Mouse (Mus musculus): ENCODE measurements around the gene Elf2. TPM values are rescaled to one million over a fixed set of nuclear protein-coding genes. Genes with fewer than 3 reads are reported as not detected.

The Elf2 gene
- total and polyA plus RNA-seq, 3 experiments = 38.0 to 53.3 (median 46.5) TPM

GRCm38 (mm10) chr3:51239541-51239940 lies 100.9 kb downstream of the Elf2 start:
- Histone ChIP-seq H3K27me3 (ENCODE audit: control insufficient read depth in 1 of 2, insufficient read depth in 2 of 2, low read length in 2 of 2) (no peaks in the 10 kb centered on the region), H3K9ac (ENCODE audit: control insufficient read depth, low read depth, low read length, poor library complexity, severe bottlenecking) (no peak overlapping the region), H3K79me2 (ENCODE audit: control insufficient read depth, insufficient read depth, low read length, poor library complexity) (peaks cover 35% of the 10 kb centered on the region), H3K36me3 (ENCODE audit: control insufficient read depth in 1 of 2, insufficient read depth in 2 of 2, low read length in 2 of 2) (peaks cover 3 to 5% of the 10 kb centered on the region in 2 experiments; a peak in 3 of 4 replicates), H3K9me3 (replicated peaks; ENCODE audit: insufficient read depth, low read length) (no peaks in the 10 kb centered on the region), H3K27ac (ENCODE audit: control insufficient read depth, low read depth, low read length) (no peak overlapping the region), H3K4me1 (ENCODE audit: control insufficient read depth in 1 of 2, insufficient read depth in 2 of 2, low read length in 2 of 2) (peaks cover 0 to 3% of the 10 kb centered on the region in 2 experiments; a peak in 3 of 4 replicates), H3K4me3 (ENCODE audit: control insufficient read depth in 1 of 2, insufficient read depth in 1 of 2, low read depth in 2 of 2, low read length in 2 of 2) (no peak overlapping the region)
- no peak for DNase-seq (ENCODE audit: low read depth, low spot score)
- TF ChIP-seq ZKSCAN1 (IDR thresholded peaks at IDR 0.05; ENCODE audit: low read depth, low read length) = no peak

GRCm38 (mm10) chr3:51238515-51238914 lies 101.9 kb downstream of the Elf2 start:
- H3K27ac ChIP-seq (ENCODE audit: control insufficient read depth, low read depth, low read length) = no peak overlapping the region

DNA sequence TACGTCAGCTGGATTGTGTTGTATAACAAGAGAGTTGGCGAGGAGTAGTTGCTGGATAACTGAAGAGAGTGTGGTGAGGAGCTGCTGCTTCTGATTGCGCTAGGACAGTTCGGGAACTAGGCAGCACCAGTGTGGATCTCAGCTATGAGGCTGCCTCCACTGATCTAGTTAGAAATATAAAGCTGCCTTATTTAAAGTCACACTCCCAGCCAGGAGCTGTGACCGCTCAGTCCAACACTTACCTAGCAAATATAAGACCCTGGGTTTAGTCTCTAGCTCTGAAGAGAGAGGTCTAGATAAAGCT lies 105.8 kb downstream of the Elf2 start:
- no peak for DNase-seq (ENCODE audit: low read depth, low spot score)
- Histone ChIP-seq H3K9ac (ENCODE audit: control insufficient read depth, low read depth, low read length, poor library complexity, severe bottlenecking) (no peak overlapping the region), H3K4me1 (ENCODE audit: control insufficient read depth in 1 of 2, insufficient read depth in 2 of 2, low read length in 2 of 2) (peaks cover 28 to 45% of the 10 kb centered on the region in 2 experiments), H3K79me2 (ENCODE audit: control insufficient read depth, insufficient read depth, low read length, poor library complexity) (peaks cover 56% of the 10 kb centered on the region), H3K27me3 (ENCODE audit: control insufficient read depth in 1 of 2, insufficient read depth in 2 of 2, low read length in 2 of 2) (no peaks in the 10 kb centered on the region), H3K9me3 (replicated peaks; ENCODE audit: insufficient read depth, low read length) (no peaks in the 10 kb centered on the region), H3K4me3 (ENCODE audit: control insufficient read depth in 1 of 2, insufficient read depth in 1 of 2, low read depth in 2 of 2, low read length in 2 of 2) (no peak overlapping the region), H3K36me3 (ENCODE audit: control insufficient read depth in 1 of 2, insufficient read depth in 2 of 2, low read length in 2 of 2) (peaks cover 5 to 47% of the 10 kb centered on the region in 2 experiments), H3K27ac (ENCODE audit: control insufficient read depth, low read depth, low read length) (no peak overlapping the region)
- TF ChIP-seq MYC (IDR thresholded peaks at IDR 0.05; ENCODE audit: low read depth, low read length) (no peak), RCOR1 (IDR thresholded peaks at IDR 0.05; ENCODE audit: low read depth, low read length) (no peak), MYB (IDR thresholded peaks at IDR 0.05; ENCODE audit: low read depth, low read length) (no peak), TCF12 (IDR thresholded peaks at IDR 0.05; ENCODE audit: low read depth, low read length) (no peak), MAX (IDR thresholded peaks at IDR 0.05; ENCODE audit: low read length) (no peak)

More at GRCm38 (mm10) chr3:51238515-51238914, 101.9 kb downstream of the Elf2 start:
- Histone ChIP-seq H3K9ac (ENCODE audit: control insufficient read depth, low read depth, low read length, poor library complexity, severe bottlenecking) (no peak overlapping the region), H3K79me2 (ENCODE audit: control insufficient read depth, insufficient read depth, low read length, poor library complexity) (peaks cover 38% of the 10 kb centered on the region), H3K4me3 (ENCODE audit: control insufficient read depth in 1 of 2, insufficient read depth in 1 of 2, low read depth in 2 of 2, low read length in 2 of 2) (no peak overlapping the region), H3K4me1 (ENCODE audit: control insufficient read depth in 1 of 2, insufficient read depth in 2 of 2, low read length in 2 of 2) (peaks cover 6 to 11% of the 10 kb centered on the region in 2 experiments), H3K27me3 (ENCODE audit: control insufficient read depth in 1 of 2, insufficient read depth in 2 of 2, low read length in 2 of 2) (no peaks in the 10 kb centered on the region), H3K9me3 (replicated peaks; ENCODE audit: insufficient read depth, low read length) (no peaks in the 10 kb centered on the region), H3K36me3 (ENCODE audit: control insufficient read depth in 1 of 2, insufficient read depth in 2 of 2, low read length in 2 of 2) (peaks cover 5 to 9% of the 10 kb centered on the region in 2 experiments)
- no peak for DNase-seq (ENCODE audit: low read depth, low spot score)
- TF ChIP-seq CTCF (IDR thresholded peaks at IDR 0.05 in 2 of 3, conservative IDR thresholded peaks at IDR 0.05 in 1 of 3; ENCODE audit: control insufficient read depth in 1 of 3, insufficient read depth in 1 of 3, low read depth in 2 of 3, low read length in 3 of 3, poor library complexity in 1 of 3, severe bottlenecking in 1 of 3) = no peak
- TF ChIP-seq MYC (IDR thresholded peaks at IDR 0.05; ENCODE audit: low read depth, low read length) = no peak
- TF ChIP-seq TCF12 (IDR thresholded peaks at IDR 0.05; ENCODE audit: low read depth, low read length) = no peak
- TF ChIP-seq KAT2A (conservative IDR thresholded peaks at IDR 0.05; ENCODE audit: low read depth, low read length) = no peak
- no peak for TF ChIP-seq MEF2A (IDR thresholded peaks at IDR 0.05; ENCODE audit: extremely low read depth, insufficient replicate concordance, low read depth, low read length, poor library complexity, severe bottlenecking)
- no peak for TF ChIP-seq POLR2AphosphoS5 (IDR thresholded peaks at IDR 0.05; ENCODE audit: borderline replicate concordance, low read depth, low read length)
- no peak for TF ChIP-seq NRF1 (IDR thresholded peaks at IDR 0.05; ENCODE audit: insufficient read depth, low read depth, low read length, poor library complexity, severe bottlenecking)
- no peak for TF ChIP-seq RAD21 (IDR thresholded peaks at IDR 0.05; ENCODE audit: low read depth, low read length)
- TF ChIP-seq SIN3A (IDR thresholded peaks at IDR 0.05; ENCODE audit: low read length) = no peak
- TF ChIP-seq GATA1 (IDR thresholded peaks at IDR 0.05; ENCODE audit: low read depth, low read length) = no peak
- TF ChIP-seq GABPA (IDR thresholded peaks at IDR 0.05; ENCODE audit: low read depth, low read length) = no peak
- no peak for TF ChIP-seq MAZ (IDR thresholded peaks at IDR 0.05; ENCODE audit: low read depth, low read length)
- no peak for TF ChIP-seq CHD2 (IDR thresholded peaks at IDR 0.05; ENCODE audit: low read length)
- no peak for TF ChIP-seq ETS1 (IDR thresholded peaks at IDR 0.05; ENCODE audit: low read depth, low read length)
- TF ChIP-seq USF1 (IDR thresholded peaks at IDR 0.05; ENCODE audit: low read depth, low read length) = no peak
- no peak for TF ChIP-seq E2F4 (IDR thresholded peaks at IDR 0.05; ENCODE audit: borderline replicate concordance, low read depth, low read length)
- TF ChIP-seq ZKSCAN1 (IDR thresholded peaks at IDR 0.05; ENCODE audit: low read depth, low read length) = no peak
- no peak for TF ChIP-seq TBP (IDR thresholded peaks at IDR 0.05; ENCODE audit: low read depth, low read length)
